Mouse (Mus musculus) ES-E14 (cell line): ENCODE results near the gene AW551984.

Experiments
- CHD2 ChIP-seq: IDR thresholded peaks from 2 replicates; pipeline ENCODE4 v1.6.1; 2014; ENCODE audit warnings: mild to moderate bottlenecking, low read depth, low read length, inconsistent platforms
- HCFC1 ChIP-seq: IDR thresholded peaks from 2 replicates; pipeline ENCODE4 v1.6.1; 2012; ENCODE audit warnings: low read length, inconsistent platforms, borderline replicate concordance; ENCODE audit not compliant: insufficient read depth
- MAFK ChIP-seq: IDR thresholded peaks from 2 replicates; pipeline ENCODE4 v1.6.1; 2014; ENCODE audit warnings: mild to moderate bottlenecking, low read depth, low read length, inconsistent platforms; ENCODE audit not compliant: insufficient read depth
- ZC3H11A ChIP-seq: IDR thresholded peaks from 2 replicates; pipeline ENCODE4 v1.6.1; 2012; ENCODE audit warnings: low read depth, mild to moderate bottlenecking, inconsistent platforms, low read length, borderline replicate concordance
- ZNF384 ChIP-seq: IDR thresholded peaks from 2 replicates; pipeline ENCODE4 v1.6.1; 2012; ENCODE audit warnings: low read depth, low read length, inconsistent platforms

DNA sequence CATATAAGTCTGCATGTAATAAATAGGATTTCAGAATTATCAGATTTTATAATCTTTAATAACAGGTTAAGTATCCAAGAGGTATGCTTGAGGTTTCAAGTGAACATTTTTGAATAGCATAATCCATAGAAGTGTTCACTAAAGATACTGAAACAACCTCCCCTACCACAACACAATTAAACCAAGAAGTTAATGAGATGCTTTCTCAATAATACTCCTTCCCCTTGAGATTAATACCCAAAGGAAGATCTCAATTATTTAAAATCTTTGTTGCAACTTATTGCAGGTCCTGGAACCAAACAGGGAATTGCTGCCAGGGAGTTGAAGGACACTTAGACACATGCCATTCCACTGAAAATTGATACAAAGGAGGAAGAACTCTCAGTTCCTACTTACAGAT, 40.6 kb upstream of the AW551984 start, which contains the start of gene Olfr961:
- TF ChIP-seq HCFC1: no peak
- no peak for TF ChIP-seq MAFK
- TF ChIP-seq ZC3H11A: no peak
- TF ChIP-seq CHD2: no peak
- no peak for TF ChIP-seq ZNF384
